Mouse (Mus musculus) embryo, embryonic 10 days (tissue): ENCODE data around the gene Tmem132d.
A peak's percentile ranks its signal among the peaks of the same experiment; 100 is the strongest.
"Not testable (repeated sequence)": the region's sequence is repeated elsewhere in the genome, so short reads cannot be mapped to it uniquely, and the experiment has no call there.

Experiments
- DNase-seq: peaks from one replicate; pipeline ENCODE4 v3.0.0-alpha.2; 2015; ENCODE audit warnings: low spot score

Tmem132d gene

DNA sequence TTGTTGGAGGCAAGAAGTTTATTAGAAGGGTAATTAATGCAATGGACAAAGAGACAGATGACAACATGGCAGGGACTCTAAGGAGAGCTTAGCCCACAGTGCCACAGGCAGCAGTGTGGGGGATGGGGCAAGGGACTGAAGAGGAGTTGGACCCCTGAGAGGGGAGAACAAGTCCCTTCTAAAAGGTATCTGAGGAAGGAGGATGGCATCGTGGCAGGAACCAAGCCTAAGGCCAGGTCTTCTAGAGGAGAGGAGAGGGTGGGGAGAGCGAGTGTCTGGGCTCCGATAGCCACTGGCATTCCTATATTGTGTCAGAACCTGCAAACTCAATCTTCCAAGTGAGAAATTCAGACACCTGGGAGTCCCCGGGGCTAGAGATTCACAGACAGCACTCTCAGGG is 674.3 kb downstream of the Tmem132d start:
- no peak for DNase-seq

DNA sequence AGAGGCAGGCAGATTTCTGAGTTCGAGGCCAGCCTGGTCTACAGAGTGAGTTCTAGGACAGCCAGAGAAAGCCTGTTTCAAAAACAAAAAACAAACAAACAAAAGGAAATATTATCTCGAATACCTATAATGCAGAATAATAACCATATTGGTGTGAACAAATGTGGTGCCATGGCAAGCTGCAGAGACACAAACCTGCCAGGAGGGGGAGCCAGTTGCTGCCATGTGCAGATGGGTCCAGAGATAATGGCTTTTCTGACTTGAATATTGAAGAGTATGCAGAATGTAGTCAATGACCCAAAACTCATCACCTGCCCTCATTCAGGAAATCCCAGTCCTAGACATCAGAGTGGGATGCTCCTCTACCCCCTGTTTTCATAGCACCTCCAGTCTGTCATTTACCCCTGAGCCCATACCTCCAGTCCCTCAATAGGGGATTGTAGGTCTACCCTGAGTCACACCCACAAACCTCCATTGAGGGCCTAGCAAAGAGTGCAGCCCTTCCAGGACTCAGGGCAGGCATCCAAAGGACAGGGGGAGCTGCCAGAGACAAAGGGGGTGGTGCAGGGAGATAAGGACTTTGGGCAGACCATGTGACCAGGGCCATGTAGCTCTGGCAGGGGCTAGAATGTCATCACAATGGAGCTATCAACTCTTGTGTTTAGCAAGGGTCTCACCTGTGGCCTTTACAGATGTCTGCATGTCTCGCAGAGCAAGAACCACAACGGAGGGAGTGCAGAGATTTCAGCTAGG is 676.0 kb downstream of the Tmem132d start:
- DNase-seq, result peak; percentile 22

DNA sequence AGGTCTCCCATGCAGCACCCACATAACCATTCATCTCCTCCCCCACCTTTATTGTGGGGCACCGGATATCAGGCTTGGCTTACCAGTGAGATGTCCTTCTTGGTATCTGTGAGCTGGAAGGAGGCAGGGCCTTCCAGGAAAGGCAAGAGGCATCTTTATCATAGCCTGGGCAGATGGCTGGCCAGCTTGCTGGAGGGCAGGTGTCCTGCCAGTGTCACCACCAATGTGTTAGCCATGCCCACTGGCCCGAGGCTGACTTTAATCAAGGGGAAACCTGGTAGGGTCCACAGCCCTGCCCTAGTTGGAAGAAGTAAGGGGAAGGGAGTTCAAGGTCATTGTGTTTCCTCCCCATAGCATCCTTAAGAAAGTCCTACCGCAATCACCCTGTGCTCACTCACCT is 676.9 kb downstream of the Tmem132d start:
- no peak for DNase-seq

DNA sequence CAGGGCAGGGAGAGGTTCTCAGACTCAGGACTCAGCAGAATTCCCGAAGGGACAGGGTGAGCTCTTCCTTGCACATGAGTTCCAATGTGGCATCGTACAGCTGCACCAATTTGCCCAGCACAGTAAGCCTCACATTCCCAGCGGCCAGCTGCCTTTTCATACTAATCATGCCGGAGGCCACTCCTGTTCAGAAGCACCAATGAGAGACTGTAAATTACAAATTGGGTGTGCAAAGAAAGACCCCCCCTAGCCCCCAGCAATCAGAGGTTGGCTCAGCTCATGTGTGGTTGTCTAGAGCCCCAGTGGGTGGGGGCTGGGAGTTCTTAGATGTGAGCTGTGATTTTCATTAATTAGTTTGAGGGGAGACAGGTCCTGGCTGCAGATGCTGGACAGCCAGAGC is 677.3 kb downstream of the Tmem132d start:
- no peak for DNase-seq

DNA sequence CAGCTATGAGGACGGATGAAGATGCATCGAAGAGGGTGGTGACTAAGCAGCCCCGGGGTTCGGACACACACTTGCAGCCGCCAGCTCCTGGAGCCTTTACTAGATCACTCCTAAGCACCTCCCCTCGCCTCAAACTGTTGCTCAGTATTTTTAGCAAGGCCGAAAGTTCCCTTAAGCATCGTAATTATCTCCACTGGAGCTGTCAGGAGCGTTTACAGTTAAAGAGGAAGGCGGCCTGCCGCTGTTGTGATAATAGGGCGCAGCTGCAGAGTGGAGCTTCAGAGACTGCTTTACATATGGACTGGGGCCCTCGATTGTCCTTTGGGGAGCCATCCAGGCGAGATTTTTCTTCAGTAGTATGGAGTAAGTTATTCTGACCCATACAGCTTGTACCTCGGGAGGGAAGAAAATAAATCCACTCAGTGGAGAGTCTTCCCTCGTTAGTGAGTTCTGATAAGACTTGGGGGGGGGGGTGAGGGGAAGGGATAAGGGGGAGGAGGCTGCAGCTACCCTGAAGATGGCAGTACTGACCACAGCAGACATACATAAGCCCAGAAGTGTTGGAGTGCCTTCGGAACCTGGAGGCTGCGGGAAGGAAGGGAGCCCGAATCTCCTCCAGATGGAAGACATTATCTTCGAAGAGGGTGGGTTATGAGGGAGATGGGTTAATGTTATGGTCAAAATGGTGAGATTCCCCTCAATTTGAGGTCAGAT is 681.5 kb downstream of the Tmem132d start:
- DNase-seq, result peak; percentile 30

DNA sequence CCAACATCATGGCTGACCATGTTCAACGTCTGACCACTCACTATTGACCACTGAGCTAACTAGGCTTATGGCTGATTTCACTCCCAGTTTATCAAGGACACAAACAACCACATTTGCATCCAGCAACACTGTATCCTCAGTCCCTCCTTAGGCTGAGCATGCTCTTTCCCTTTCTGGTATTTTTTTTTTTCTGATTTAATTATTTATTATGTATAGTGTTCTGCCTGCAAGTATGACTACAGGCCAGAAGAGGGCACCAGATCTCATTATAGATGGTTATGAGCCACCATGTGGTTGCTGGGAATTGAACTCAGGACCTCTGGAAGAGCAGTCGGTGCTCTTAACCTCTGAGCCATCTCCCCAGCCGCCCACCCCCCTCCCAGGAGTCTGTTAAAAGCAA is 683.3 kb downstream of the Tmem132d start:
- DNase-seq, result not testable (repeated sequence)

DNA sequence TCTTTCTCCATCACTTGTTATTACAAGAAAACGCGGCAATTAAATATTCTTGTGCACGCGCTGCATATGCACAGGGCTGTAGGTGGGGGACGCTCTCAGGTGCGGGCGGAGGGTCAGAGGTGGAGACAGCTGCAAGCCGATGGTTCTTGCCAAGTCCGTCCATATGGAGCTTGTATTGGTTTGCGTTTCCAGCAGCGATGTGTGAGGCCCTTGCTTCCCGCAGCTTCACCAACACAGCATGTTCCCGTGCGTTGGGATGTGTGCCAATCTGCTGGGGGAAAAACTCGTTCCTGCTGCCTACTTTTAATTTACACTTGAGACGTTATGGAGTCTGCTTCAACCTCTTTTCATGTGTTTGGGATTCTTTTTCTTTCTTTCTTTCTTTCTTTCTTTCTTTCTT is 691.5 kb downstream of the Tmem132d start:
- no peak for DNase-seq
